Mouse (Mus musculus): ENCODE results near the gene Pcnx3.
A peak's percentile ranks its signal among the peaks of the same experiment; 100 is the strongest.

Gene Pcnx3

DNA sequence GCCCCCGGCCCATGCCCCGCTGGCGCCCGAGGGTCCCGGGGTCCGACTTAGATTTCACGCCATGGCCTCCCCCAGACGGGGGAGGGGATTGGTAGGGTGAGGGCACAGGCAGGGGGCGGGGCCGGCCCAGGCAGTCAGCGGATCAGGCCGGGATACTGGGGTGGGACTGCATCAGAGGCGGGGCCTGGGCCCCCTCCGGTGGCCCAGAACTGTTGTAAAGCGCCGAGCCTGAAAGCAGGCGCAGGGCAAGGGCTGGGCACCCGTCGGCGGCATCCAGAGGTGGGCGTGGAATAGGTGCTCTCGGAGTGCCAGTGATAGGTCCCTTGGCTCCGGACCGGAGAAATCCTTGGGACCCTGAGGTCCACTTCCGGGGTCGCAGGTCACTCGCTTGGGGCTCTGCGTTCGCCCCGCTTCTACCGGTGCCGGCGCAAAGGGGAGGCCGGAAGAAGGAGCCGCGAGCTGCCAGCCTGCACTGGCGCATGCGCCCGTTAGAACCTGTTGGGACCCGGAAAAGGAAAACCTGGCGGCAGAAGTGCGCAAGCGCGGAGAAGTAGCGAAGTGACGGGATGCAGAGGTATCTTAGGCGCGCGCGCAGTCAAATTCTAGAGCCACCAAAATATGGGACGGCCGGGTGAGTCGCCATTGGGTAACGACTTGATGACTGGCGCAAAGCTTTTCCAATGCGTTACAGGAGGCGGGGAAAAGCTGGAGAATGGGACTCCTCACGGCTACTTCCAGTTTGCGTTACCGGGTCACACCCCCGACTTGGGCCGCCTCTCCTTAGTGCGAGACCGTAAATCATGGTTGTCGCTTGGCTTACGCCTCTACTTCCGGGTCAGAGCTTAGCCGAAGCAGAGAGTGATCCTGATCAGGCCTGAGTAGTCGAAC lies at the start of gene Pcnx3, which contains the start of gene Map3k11:
Pcnx3 (minus strand) TSS at position 709 of the 888 bp plus-strand sequence.
Map3k11 (plus strand) TSS at position 543 of the 888 bp plus-strand sequence.
- DNase-seq (ENCODE audit: extremely low spot score, low read depth, low spot score) = peak; percentile 99

DNA sequence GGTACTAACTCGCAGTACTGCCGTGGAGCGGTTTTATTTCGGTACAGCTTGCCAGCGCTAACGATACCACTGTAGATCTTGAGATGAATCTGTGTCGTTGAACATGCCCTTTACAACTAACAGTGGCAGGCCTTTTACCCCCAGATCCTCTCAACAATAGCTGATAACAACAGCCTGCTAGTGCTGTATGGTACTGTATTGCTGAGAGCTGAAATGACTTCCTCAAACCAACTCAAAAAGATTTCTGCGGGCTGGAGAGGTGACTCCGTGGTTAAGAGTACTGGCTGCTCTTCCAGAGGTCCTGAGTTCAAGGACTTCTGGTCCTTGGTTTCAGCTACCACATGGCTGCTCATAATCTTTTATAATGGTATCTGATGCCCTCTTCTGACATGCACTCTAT lies 45.6 kb upstream of the Pcnx3 start:
- no peak for DNase-seq (ENCODE audit: extremely low spot score, low read depth, low spot score)

DNA sequence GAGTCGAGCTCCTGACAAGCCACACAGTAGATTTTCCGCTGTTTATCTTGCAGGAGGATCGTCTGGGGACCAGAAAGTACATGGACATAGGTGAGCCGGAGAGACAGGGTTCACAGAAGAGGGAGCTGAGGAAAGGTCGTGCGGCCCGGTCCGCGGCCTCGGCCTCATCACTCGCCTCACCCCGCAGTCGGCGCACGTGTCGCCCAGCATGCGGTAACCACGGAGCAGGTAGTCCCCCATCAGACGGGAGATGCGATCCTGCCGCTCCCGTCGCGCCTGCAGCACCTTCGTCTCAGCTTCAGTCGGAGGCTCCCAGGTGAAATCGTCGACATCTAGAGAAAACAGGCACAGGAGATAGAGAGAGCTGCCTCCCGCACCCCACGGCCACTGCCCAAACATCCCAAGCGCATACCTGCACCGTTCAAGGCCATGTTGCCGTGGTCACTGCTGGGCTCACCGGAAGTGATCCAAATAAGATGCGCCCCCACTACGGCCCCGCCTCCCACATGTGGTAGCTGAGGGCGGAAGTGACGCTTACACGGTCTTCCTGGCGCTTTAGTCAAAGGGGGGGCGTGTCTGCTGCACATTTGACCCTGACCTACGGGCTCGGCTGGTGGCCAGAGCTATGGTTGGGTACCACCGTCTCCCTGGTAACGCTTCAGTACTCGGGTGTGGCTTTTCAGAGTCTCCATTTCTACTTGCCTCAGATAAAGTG lies 42.7 kb upstream of the Pcnx3 start:
- peak; percentile 79 for DNase-seq (ENCODE audit: extremely low spot score, low read depth, low spot score)

DNA sequence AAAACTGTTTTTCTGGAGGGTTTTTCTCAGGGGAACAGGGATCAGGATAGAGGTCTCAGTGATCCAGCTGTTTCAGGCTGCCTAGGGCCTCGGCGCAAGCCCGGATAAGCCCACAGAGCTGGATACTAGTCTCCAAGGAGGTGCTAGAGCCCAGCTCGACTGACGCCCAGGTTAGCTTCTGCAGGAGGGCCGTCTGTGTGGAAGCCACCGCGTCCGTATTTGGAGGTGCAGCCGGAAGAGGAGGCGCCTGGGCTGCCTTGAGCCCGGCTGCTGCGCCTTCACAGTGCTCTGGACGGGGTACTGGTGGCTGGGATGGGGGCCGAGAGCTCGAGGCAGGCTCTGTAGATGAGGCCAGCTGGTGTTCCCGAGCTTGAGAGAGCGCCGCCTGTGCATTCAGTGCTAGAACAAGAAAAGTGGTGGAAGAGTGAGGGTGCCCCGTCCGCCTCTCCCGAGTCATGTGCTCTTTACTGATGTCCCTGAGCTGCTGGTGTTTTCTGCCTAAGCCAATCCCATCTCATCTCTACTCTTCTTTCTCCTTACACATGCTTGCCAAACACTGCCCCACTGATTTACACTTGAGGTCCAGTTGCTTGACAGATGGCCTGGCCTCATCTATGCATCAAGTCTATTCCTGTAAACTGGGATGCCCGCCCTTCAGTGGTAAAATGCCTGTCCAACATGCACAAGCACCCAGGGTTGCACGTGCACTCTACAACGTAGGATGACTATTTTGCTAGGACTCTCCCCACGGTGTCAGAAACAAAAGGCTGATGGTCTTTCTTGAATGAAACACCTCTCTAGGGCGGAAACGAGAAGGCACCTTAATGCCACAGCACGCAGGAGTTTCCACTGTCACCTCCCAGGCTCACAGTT lies 41.8 kb upstream of the Pcnx3 start:
- DNase-seq (ENCODE audit: extremely low spot score, low read depth, low spot score) = no peak

DNA sequence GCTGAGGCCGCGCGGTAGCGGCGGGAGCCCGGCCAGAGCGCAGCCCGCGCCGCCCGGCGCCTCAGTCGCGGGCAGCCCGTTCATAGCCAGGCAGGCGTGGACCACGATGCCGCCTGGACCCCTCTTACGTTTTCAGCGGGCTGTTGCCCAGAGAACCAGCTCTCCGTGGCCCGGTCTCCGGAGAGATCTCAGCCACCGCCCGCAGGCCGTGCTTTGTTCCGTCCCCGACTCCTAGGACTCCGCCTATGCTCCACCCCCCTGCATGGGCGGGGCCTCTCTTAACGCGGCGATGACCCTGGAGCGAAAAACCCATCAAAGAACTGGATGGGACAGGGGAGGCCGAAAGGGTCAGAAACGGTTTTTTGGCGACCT lies 40.7 kb upstream of the Pcnx3 start, which contains the start of gene Fam89b:
Fam89b (minus strand) TSS at position 210 of the 372 bp plus-strand sequence.
- no peak for DNase-seq (ENCODE audit: extremely low spot score, low read depth, low spot score)

DNA sequence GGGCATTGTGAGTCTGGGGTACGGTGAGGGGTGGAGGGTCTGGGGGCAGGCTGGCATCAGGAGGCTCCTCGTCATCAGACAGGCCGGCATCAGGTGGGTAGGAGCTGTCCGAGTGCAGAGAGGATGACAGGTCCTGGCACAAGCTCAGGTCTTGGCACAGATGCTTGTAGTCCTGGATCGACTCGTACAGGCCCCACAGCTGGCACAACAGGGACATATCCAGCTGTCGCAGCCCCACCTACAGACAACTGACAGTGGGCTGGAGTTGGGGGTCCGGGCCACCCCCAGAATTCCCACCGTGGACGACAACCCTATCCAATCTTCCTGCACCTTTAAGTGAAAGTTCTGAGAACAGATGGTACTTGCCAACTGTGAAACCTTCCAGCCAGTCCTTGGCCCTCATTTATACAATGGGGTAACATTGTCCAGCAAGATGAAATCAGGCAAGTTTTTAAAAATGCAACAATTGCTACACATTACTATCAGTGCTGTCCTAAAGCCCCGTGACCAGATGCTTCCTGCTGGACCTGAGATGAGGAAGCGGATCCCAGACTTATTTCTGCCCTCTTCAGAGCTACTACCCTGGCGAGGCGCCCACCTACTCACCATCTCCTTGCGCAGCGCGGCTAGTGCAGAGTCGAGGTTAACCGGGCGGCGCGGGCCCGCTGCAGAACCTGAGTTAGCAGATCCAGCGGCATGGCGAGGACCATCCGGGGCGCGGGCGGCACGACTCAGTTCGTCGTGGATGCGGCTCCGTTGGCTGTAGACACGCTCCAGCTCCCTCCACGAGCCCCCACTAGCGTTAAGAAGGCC lies 40.1 kb upstream of the Pcnx3 start:
- DNase-seq (ENCODE audit: extremely low spot score, low read depth, low spot score) = no peak

DNA sequence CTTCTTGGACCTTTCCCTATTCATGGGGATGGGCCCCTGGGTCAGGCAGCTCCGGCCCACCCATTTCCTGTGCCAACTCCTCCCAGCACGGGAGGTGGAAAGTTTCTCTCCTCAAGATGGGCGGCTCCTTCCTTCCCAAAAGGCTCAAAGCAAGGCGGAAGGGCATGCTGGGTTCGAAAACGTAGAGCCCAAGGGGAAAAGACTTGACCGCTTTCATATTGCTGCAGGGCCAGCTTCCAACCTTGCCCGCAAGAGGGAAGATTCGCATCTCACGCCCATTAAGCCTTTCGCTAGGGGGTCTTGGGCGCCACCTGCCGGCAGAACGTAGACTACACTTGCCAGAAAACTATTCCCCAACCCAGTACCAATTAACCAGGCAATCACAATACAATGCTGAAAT lies 39.0 kb upstream of the Pcnx3 start:
- DNase-seq (ENCODE audit: extremely low spot score, low read depth, low spot score) = peak; percentile 64

DNA sequence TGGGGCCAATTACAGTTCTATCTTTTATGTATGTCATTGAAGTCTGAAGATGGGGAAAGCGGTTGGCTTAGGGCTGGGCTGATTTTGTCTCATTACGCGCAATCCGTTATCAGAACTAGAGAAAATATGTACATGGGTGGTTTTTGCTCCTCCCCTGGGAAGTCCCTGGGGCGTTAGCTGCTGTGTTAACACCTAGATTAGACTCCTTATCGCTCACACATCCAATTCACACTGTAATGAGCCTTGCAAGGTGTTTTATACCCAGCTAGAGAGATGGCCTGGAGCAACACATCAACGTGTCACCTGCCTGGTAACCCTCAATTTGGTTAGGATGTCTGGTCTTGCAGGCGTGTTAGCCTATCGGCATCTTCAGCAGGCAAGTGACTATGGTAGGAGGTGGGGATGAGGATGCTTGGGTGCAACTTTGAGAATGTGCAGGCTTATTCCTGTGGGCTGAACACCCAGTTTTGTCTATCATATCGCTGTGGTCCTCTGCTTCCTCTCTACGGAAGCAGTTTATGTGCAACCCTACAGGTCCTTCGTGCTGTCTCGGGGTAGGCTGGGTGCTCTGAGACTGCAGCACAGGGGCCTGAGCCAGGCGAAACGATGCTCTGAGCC lies 38.4 kb upstream of the Pcnx3 start:
- DNase-seq (ENCODE audit: extremely low spot score, low read depth, low spot score) = no peak

DNA sequence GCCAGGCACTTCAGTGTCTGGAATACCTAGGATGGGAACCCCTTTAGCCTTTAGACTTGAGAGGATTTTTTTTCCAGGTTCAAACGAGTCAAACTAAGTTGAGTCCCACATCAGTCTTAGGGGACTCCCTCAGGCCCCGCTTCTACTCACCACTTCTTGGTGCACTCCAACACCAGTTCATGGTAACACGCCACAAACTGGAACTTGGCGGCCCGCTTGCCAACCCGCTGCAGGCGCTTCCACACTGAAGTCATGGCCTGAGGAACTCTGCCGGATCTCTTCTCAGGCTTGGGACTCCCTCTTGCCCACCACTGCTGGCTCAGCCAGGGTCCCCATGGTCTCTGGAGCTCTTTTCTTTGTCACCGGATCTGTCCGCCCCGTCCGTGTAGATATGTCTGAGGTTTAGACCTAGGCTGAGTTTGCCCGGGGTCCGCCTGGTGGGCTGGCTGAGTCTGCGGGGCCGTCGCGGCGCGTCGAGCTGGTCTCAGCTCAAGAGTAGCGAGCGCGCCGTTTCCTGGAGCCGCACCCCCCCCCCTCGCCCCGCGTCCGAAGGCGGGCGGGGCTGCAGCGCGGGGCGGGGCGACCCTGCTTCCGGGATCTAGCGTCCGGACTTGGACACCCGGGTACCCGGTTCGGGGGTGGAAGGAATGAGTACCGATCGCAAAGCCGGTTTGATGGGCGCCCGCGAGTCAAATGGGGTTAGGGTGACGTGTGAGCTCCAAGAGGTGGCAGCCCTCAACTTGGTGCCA lies 37.2 kb upstream of the Pcnx3 start, which contains the start of gene Ehbp1l1:
Ehbp1l1 (minus strand) TSS at position 551 of the 749 bp plus-strand sequence.
- no peak for DNase-seq (ENCODE audit: extremely low spot score, low read depth, low spot score)

DNA sequence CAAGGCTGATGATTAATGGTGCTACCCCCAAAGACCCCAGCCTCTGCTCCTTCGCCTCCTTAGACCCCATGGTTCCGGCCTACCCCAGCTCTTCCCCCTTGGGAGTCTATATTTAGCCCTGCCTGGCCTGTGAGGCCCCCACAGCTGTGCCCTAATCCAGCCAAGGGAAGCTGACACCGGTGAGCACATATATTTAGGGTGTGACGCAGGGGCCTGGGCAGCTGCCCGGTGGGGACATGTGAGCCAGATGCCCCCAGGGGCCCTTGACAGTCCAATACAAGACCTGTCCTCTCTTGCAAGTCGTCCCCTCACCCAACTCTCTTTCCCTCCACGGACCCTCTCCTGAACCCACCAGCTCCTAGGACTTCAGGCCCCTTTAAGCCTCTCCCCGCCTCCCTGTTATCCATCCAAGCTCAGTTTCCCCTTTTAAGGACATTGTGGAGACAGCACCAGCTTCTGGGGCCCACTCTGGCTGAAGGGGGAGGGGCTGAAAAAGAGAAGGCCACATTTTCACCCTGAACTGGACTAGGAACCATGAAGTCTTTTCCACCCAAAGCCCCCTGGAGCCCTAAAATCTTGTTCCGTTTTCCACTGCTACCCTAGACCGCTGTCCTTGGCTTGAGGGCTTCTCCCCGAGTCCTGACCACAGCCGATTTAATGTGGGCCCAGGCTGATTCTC lies 36.5 kb upstream of the Pcnx3 start:
- no peak for DNase-seq (ENCODE audit: extremely low spot score, low read depth, low spot score)

DNA sequence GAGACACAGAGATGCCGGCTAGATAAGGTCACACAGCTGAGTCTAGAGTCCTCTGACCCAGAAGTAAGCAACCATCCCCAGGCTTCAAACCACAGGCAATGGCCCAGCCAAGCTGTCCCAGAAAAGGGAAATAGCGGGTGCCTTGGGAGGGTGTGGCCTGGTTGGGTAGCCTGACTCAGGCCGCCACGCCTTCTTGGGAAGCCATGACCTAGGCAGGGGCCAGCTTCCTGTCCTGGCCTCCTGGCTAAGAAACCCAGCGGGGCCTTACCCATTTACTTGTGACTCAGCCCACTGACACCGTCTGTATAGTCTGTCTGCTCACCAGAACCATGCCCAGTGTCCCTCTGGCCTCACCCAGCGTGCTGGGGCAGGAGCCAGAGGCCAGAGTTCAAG lies 35.8 kb upstream of the Pcnx3 start:
- DNase-seq (ENCODE audit: extremely low spot score, low read depth, low spot score) = no peak

DNA sequence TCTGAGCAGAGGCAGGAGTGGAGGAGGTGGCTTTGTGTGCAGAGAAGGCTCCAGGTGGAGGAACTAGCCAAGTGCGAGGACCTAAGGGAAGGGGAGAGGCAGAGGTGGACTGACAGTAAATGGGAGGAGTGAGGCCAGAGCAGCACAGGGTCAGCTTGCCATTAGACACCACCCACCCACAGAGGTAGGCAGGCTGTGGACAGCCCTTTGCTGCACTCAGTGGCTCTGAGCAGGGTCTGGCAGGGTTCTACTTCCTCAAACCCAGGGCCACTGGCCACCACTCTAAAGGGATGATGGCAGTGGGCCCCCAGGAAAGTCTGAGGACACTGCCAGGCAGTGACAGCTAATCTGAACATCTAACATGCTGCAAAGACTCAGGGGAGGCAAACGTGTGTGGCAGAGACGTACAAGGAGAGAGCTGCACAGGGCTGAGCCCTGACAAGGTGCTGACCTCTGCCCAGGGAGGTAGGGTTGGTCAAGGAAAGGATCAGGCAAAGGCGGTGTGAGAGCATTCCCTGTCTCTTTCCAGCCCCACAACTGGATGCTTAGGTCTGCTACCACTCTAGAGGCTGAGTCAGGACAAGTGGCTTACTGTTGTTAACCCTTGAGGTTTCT lies 35.3 kb upstream of the Pcnx3 start:
- DNase-seq (ENCODE audit: extremely low spot score, low read depth, low spot score) = no peak

DNA sequence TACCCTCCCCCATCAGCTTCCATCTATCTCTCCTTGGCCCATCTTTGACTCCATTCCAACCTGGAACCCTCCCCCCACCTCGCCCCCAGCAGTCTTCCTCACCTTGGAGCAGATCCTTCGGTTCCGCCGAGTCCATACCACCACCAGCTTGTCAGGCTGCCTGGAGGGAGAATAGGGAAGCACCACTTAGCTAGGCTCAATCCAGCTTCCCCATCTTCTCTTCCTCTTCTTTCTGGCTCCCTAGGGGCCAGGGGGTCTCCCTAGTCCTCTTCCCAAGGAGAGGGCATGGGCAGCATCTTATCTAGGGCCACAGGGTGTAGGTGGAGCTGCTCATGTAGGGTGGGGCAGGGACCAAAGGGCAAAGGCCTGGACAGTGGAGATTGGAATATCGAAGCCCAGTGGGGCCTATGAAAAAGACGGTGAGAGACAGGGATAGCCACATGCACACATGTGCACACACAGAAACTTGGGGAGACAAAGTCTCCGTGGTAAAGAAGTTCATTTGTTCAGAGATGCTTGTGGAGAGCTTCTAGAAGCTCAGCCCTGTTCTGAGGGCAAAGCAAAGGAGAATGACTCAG lies 34.2 kb upstream of the Pcnx3 start:
- DNase-seq (ENCODE audit: extremely low spot score, low read depth, low spot score) = no peak

DNA sequence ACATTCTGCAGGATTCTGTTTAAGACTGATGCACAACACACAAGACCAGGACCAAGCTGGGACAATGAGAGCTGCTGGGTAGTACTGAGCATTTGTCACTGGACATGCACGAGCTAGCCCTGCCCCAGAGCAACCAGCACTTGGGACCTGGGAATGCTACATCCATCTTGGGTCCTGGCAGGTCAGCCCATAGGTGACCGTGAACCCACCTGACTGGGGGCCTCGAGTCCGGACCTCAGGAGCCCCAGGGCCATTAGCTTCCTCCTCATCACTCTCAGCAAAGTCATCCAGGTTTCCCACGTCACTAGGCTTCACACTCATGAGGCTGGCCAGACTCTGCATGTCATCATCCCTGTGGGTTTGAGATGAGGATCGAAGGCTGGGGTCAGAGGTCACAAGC lies 32.5 kb upstream of the Pcnx3 start:
- DNase-seq (ENCODE audit: extremely low spot score, low read depth, low spot score) = no peak

DNA sequence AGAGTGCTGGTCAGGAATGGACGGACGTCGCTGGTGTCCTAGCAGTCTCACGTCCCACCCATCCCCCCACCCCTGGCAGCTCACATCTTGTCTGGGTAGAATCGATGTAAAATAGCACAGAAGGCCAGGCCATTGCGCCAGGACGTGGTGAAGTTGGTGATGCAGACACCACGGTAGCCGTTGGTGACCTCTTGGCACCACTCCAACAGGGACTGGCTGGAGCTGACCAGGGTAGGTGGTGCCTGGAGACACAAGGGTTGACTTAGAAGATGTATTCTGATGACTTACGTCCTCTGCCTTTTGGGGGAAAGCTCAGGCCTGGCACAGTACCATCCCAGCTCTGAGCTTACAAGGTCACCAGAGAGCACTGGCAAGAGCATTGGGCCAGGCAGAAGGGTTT lies 28.2 kb upstream of the Pcnx3 start:
- DNase-seq (ENCODE audit: extremely low spot score, low read depth, low spot score) = no peak

DNA sequence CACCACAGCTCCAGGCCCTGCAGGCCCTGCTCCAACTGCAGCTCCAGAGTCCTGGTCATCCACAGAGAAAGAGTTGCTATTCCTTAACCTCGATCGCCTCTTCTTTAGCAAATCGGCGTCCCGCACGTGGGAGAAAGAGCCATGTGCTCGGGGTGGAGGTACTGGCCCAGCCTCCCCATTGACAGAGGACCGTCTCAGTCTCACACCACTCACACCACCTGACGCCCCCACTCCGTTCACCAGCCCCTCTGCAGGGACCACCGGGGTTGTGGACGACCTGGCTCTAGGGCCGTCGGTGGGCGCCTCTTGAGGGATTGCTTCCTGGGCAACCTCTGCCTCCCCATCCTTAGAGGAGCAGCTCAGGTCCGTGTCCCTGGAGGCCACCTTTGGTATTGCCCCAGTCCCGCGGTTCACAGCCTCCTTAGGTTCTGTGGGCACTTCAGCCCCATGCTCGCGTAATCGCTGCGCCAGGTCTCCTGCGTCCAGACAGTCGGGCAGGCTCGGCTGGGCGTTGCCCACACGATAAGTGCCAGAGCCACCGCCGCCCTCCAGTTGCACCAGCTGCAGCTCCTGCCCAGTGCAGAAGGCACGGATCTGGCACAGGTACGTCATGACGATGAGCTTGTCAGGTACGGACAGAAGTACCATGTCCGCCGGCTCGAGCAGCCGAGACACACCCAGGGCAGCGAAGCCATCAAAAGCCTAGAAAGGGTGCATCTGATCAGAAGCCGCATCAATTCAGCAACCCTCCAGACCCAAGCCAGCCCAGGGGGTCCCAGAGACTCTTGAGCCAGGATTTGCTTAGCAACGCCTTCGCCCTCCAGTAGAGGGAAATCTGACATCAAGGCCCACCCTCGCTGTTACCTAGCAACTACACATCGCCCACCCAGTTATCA lies 27.3 kb upstream of the Pcnx3 start:
- no peak for DNase-seq (ENCODE audit: extremely low spot score, low read depth, low spot score)

DNA sequence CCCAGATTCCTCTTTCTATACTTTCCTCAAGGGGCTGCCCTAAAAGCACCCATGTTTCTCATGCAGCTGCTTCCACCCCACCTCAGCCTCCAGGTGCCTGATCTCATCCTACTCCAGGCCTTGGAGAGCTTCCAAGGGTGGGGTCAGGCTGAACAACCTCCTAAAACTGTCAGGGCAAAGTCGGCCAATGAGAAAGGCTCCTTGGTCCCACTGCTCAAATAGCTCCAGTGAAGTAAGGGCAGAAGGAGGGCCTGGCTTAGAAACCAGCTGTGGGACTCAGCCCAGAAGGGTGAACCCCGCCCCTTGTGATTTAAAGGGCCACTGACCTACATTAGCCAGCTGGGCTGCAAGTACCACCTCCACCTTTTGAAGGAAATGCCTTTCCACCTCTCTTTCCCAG lies 25.0 kb upstream of the Pcnx3 start:
- DNase-seq (ENCODE audit: extremely low spot score, low read depth, low spot score) = no peak
